Mouse (Mus musculus) skeletal muscle tissue, adult 2 months (tissue): ENCODE measurements around the gene Wdr46.

Experiments used
- DNase-seq: peaks from one replicate; pipeline ENCODE4 v3.0.0-alpha.2; 2012; ENCODE audit warnings: low read depth, low spot score

Wdr46 gene

DNA sequence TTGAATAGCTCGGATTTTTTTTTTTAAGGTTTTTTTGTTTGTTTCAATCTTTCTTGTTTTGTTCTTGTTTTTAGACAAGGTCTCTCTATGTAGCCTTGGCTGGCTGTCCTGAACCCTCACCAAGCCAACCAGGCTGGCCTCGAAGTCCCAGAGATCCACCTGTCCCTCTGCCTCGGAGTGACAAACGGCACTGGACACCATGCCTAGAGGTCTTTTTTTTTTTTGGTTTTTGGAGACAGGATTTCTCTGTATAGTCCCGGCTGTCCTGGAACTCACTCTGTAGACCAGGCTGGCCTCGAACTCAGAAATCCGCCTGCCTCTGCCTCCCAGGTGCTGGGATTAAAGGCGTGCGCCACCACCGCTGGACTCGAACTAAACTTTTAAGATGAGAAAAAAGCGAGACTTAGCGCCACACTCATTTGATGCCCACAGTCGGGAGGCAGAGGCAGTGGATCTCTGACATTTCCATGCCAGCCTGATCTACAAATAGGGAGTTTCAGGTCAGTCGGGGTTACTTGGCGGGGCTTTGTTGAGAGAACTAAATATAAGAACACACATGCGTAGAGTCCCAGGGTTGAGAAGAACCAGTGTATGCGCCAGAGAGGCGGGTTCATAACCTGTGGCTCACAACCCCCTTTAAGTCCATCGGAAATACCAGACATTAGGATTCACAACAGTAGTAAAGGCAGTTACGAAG lies 12.1 kb upstream of the Wdr46 start:
- no peak for DNase-seq

DNA sequence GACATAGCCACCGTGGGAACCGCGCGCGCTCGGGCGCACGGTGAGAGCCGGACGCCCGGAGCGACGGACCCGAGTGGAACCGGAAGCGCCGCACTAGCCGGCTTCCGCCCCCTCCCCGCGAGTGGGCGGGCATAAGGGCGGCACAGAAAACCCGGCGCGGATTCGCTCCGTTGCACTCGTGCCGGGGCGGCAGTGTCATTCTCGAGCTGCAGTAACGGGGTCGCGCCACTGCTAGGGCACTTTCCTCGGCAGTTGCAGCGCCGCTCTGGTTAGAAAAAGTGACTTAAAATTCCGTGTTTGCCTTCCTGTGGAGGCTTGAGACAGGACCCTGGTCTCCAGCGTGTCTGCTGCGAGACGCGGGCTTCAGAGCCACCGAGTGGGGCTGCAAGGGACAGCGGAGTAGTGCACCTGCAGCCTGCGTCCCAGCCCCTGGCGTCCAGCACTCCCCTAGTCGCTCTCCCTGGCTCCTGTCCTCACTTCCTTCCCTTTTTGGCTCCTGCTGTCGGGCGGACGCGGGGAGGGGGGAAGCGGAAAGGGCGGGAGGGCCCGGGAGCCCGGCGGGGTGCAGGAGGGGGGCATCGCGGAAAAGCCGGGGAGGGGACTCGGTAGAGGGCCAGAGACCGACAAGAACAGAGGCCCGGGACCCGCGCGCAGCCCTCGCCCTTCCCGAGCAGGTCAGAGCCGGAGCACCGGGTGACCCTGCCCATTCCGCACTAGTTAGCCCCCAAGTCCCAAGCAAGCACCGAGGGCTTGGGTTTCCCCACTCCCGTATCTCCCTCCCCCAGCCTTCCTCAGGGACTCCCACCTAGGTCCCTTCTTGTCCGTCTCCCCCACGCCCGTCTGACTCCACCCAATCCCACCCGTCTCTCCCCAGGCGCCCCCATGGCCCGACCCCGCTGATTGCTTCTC lies 10.8 kb upstream of the Wdr46 start, which contains the start of gene Rgl2:
Gene Rgl2 (plus strand): TSS at position 173 of the 909 bp plus-strand sequence.
- peak; percentile 82 for DNase-seq

DNA sequence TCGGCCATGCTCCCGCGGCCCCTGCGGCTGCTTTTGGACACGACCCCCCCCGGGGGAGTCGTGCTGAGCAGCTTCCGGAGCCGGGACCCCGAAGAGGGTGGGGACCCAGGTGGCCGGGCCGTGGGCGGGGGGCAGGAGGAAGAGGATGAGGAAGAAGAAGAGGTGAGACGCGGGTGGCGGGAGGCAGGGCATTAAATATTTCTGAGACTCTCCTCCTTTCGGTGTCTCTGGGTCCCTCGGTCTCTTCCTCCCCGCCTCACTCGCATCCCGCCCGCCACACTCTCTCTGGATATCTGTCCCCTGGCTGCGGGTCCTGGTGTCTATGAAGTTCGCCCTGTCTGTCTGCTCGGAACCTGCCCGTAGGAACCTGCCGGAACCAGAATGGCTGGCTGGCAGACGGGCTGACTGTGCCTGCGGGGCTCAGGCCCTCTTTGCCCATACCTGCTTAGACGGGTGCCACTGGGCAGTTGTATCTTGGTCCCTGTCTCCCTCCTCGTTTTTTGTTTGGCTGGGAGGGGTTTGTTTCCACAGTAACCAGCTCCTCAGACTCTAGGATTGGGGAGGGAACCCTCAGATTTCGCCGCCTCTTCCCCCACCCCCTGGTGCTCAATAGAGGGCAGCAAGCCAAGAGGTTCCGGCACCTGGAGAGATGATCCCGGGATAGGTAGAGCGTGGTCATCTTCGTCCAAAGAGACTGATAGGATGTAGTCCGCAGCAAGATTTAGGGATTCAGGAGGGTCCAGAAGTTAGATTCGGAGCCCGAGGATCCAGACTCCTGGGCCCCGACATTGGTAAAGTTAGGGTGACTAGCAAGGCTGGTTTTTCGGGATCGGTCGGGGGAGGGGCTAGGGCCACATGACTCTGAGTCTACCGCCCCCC lies 9.9 kb upstream of the Wdr46 start:
- no peak for DNase-seq

DNA sequence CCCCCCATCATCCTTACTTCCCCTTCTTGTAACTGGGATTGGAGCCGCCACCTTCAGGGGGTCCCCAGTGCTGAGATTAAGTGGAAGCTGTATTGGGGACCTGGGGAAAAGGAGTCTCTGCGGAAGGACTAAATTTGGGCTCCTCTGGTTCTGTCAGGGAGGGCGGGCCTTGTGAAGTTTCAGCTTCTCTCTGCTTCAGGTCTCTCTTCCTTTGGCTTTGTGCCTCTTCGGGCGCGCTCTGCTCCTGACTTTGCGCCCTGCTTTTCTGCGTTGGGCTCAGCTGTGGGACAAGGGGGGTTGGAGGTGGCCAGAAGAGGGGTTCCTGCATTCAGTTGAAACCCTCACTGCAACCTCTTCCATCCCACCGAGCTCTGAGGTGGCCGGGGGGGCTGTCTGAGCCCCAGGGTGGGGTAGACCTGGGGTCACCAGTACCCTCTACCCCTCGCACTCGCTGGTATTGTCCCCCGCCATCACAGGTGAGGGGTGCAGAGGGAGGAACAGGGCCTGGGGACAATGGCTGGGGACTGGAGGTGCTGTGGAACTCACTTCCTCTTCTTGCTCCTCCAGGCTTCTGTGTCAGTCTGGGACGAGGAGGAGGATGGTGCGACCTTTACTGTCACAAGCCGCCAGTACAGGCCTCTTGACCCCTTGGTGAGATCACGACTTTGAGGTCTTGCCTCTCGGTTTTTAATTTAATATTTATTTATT lies 9.1 kb upstream of the Wdr46 start:
- DNase-seq = no peak

DNA sequence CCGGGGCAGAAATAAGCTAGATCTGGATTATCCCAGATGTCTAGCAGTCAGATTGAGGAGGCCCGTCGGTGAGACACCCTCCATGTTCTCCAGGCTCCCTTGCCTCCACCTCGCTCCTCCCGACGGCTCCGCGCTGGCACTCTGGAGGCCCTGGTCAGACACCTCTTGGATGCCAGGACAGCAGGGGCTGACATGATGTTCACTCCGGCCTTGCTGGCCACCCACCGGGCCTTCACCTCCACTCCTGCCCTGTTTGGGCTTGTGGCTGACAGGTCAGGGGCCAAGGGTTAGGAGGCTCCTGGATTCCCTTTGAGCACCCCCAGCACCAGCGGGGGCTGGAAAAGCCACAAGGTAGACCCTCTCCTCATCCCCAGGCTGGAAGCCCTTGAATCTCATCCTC lies 8.5 kb upstream of the Wdr46 start:
- no peak for DNase-seq

DNA sequence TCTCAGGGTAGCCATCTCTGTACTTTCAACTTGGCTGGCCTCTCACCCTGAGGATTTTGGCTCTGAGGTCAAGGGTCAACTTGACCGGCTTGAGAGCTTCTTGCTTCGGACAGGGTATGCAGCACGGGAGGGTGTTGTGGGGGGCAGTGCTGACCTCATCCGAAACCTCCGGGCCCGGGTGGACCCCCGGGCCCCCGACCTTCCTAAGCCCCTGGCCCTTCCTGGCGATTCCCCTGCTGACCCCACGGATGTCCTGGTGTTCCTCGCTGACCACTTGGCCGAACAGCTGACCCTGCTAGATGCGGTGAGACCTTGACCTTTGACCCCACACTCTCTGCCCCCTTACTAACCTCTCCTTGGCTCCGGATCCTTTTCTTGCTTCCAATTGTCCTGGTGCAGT lies 8.0 kb upstream of the Wdr46 start:
- DNase-seq = no peak

DNA sequence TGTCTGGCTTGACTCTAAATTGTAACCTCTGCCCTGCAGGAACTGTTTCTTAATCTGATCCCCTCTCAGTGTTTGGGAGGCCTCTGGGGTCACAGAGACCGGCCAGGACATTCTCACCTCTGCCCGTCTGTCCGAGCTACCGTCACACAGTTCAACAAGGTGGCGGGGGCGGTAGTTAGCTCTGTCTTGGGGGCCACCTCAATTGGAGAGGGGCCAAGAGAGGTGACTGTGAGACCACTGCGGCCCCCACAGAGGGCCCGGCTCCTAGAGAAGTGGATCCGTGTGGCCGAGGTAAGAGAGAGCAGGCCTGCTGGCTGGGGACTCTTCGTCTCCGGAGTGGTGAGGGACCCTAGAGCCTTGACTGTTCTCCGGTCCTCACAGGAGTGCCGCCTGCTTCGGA lies 7.5 kb upstream of the Wdr46 start:
- no peak for DNase-seq

DNA sequence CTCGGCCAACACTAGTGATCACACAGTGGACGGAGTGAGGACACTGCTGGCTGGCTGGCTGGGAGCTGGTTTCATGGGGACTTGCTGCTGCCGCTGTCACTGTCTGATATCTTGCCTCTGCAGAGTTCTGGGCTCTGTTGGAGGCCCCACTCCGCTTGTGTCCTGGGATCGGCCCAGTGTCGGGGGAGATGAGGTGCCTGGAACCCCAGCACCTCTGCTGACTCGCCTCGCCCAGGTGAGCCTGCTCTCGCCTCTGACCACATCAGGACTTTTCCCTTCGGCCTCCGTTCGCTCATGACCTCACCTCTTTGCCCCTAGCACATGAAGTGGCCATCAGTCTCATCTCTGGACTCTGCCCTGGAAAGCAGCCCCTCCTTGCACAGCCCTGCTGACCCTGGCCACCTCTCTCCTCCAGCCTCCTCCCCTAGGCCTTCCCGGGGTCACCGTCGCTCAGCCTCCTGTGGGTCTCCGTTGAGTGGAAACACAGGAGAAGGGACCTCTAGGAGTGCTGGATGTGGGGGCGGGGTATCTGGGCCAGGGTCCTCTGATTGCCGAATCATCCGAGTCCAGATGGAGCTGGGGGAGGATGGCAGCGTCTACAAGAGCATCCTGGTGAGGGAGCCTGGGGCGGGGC lies 4.9 kb upstream of the Wdr46 start:
- no peak for DNase-seq

DNA sequence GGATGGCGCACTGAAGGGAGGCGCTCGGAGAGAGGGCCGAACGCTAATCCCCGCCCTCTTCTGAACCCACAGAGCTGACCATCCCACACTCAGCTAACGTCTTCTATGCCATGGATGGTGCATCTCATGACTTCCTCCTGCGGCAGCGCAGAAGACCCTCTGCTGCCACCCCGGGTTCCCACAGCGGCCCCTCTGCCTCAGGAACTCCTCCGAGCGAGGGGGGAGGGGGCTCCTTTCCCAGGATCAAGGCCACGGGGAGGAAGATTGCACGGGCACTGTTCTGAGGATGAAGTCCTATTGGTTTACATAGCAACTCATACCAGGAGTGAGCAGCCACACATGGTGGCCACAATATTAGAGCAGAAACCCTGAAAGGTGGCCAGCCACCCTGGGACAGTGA lies 3.5 kb upstream of the Wdr46 start:
- DNase-seq = no peak

DNA sequence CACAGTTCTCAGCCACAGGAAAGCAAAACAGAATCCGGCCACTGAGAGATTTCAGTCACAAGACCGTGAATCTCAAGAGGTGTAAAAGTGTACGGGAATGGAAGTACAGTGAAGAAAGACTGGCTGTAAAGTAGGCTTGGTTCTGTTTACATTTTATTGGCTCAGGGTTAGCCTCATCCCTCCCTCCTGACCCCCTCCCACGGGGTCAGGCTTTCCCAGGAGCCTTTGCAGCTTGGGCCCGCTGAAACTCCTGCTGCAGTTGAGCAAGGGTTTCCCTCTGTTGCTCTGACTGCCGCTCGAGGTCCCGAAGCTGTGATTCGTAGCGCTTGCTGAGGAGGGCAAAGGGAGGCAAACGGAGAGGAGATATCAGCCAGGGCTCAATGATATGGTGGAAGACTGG lies 1.7 kb upstream of the Wdr46 start:
- DNase-seq = no peak

DNA sequence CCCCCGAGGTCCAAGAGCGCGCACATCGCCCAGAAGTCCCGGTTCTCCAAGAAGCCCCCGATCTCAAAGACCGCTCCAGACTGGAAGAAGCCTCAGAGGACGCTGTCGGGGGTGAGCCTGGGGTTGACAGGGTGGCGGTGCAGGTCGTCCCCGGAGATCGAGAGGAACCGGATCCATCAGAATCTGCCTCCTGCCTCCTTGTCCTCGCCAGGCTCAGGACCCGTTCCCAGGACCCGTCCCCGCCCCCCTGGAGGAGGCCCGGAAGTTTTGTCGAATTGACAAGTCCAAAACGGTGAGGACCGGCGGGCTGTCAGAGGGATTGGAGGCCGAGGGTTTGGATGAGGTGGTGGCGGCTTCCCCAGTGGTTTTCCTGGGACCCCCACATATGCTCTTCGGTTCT lies 521 bp downstream of the Wdr46 start:
- no peak for DNase-seq

DNA sequence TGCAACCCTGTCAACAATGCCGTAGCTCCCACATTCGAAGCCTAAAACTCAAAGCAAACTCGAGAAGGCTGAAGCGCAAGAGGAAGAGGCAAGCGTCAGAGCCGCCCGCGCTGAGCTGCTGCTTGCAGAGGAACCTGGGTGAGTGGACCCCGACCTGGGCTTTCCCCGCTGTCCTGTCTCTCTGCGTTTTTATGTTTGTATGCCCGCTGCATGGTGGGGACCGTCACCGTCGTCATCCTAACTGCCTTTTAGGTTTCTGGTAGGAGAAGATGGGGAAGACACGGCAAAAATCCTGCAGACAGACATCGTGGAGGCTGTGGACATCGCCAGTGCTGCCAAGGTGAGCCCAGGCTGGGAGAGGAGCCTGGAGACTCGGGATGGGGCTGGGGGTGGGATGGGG lies 921 bp downstream of the Wdr46 start:
- no peak for DNase-seq

DNA sequence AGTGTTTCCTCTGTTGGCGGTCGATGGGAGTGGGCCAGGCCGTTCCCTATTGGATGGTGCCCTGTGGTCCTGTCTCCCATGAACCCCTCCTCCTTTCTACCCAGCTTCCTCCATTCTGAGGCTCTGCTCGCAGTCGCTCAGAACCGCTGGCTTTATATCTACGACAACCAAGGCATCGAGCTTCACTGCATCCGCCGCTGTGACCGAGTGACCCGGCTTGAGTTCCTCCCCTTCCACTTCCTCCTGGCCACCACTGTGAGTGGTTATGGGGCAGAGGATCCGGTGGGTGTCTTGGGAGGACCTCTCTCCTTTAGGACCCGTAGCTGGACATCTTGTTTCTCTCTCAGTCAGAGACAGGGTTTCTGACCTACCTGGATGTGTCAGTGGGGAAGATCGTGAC lies 3.0 kb downstream of the Wdr46 start:
- DNase-seq = no peak

DNA sequence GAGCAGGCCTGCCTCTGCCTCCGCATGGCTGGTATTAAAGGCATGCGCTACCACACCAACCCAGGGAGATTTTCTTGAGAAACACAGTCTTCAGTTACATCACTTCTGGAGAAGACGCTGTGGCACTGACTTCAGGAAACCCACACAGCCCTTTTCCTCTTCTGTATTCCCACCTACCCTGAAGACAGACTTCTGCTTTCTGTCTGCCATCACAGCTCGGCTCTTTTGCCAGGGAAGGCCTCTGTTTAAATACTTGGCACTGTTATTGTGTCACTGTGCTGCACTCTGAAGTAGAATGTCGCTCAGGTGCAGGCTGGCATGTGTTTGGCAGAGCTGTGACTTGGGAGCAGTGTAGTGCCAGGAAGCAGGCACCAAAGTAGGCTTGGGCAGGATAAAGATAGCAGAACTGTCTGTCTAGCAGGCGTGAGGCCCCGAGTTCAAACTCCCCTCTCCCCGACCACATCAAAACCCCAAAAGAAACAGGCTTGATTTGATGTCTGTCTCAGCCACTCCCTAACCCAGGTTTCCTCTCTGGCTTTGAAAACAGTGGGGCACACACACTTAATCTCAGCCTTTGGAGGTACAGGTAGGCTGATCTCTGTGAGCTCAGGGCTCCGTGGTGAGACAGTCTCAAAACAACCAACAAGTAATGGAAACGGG lies 7.1 kb downstream of the Wdr46 start:
- DNase-seq = no peak

DNA sequence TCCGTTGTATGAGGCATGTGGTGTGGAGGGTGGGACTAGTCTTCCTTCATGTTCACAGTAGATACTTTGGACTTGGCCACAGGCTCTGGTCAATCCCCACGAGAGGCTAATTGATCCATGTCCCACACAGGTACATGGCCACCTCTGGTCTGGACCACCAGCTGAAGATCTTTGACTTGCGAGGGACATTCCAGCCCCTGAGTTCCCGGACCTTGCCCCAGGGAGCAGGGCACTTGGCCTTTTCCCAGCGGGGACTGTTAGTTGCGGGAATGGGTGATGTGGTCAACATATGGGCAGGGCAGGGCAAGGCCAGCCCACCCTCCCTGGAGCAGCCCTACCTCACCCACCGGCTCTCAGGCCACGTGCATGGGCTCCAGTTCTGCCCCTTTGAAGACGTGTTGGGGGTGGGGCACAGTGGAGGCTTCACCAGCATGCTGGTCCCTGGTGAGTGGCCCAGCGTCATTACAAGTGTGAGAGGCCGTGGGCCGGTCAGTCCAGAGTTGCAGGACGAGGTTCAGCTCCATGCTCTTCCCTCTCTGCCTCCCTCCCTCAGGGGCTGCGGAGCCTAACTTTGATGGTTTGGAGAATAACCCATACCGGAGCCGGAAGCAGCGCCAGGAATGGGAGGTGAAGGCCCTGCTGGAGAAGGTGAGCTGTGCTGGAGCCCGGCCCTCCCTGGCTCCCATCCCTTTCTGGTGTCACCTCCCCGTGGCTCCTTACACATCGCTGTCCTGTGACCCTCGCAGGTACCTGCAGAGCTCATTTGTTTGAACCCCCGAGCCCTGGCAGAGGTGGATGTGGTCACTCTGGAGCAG lies 7.8 kb downstream of the Wdr46 start:
- DNase-seq = no peak

DNA sequence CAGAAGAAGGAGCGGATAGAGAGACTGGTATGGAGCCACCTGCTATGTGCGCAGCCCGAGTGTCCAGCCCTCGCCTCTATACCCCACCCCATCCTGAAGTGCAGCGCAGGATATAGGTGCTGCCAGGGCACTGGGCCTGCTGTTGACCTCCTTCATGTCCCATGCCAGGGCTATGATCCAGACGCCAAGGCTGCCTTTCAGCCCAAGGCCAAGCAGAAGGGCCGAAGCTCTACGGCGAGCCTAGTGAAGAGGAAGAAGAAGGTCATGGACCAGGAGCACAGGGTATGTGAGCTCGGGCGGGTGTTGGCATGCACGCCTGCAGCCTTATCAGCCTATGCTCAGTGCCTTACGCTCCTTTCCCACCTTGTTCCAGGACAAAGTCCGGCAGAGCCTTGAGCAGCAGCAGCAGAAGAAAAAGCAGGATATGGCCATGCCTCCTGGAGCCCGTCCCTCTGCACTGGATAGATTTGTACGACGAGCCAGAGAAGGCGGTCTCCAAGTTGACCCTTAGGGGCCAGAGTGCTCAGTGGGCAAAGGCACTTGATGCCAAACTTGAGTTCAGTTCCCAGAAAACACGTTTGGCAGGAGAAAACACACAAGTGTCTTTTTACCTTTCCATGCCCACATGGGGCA lies 8.6 kb downstream of the Wdr46 start:
- no peak for DNase-seq

DNA sequence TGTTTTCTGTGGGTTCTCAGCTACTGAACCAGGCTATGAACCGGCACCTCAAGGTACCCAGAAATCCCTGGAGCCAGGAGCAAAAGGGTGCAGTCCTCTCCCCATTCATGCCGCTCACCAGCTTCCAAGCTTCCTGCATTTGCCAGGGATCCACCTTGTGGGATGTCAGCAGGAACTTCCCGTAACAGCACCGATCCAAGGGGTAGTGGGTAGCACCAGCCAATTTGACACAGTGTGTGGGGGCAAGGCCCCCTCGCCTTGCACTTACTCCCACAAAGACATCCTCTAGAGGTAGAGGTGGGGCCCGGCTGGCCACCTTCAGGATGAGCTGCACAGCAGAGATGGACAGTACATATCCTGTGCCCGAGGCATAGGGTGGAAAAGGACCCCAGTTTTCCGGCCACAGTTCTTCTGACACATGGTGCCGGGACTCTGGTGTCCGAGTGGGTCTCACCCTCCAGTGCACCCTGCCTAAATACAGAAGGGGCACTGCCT lies 9.7 kb downstream of the Wdr46 start:
- DNase-seq = no peak

DNA sequence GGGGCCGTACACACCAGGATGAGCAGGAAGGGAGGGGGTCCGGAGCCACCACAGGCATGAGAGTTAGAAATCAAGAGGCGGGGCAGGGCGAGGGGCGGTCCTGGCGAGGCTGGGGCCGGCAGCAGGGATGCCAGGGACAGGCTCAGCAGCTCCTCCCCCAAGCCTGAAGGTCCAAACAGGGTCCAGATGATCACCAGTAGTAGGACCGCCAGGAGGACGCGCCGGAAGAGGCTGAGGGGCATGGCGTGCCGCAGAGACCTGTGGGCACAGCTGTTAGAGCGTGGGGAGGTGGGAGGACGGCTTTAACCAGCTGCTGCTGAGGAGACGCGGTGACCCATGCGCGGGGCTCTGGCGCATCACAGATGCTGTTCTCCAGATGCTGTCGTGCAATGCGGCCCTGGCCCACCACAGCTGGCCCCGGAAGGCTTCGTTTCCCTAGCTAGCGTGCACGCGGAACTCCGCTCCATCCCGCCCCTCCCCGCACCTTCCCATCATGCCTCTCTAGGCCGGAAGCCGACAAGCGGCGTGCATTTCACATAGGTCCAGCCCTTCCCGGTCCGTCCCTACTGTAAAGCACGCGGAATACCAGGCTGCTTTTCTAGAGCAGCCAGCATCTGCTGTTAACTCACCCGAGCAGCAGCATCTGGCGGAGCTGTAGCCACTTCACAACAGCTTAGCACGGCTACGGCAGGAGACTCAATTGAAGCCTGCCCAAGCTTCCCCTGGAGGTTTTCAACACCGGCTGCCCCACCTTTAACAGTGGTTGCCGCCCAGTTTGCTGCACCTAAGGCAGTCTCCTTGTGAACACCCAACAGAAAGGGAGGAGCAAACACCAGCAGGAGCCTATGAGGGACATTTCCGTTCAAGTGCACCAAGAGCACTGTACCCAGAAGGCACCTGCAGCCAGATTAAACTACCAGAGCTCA lies 10.8 kb downstream of the Wdr46 start, which contains the start of gene B3galt4:
Gene B3galt4 (minus strand): TSS at position 468 of the 926 bp plus-strand sequence.
- DNase-seq = peak; percentile 60
